Mouse (Mus musculus) forebrain, embryonic 16.5 days (tissue): ENCODE data around the gene Marveld3. TPM values are rescaled to one million over a fixed set of nuclear protein-coding genes. Genes with fewer than 3 reads are reported as not detected.

Source experiments
- ATAC-seq: fragments of 200-750 bp; cut with Nextera tagmentation; 2 replicates; pipeline ENCODE4 v1.8.0; 2017; ENCODE audit warnings: mild to moderate bottlenecking, moderate library complexity
- H3K27ac ChIP-seq: fragments of 300-500 bp; sonication (generic); 2 replicates; pipeline ENCODE4 v1.5.1; 2014; ENCODE audit warnings: low read length, control low read depth
- H3K27me3 ChIP-seq: fragments of 300-500 bp; sonication (generic); replicated peaks from 2 replicates; pipeline ENCODE4 v1.6.1; 2014; ENCODE audit warnings: low read length; ENCODE audit not compliant: control insufficient read depth, insufficient read depth
- H3K36me3 ChIP-seq: fragments of 300-500 bp; sonication (generic); 2 replicates; pipeline ENCODE4 v1.6.1; 2014; ENCODE audit not compliant: control insufficient read depth, insufficient read depth
- H3K4me1 ChIP-seq: fragments of 300-500 bp; sonication (generic); replicated peaks from 2 replicates; pipeline ENCODE4 v1.6.1; 2014; ENCODE audit warnings: low read length; ENCODE audit not compliant: control insufficient read depth, insufficient read depth
- H3K4me2 ChIP-seq: fragments of 300-500 bp; sonication (generic); 2 replicates; pipeline ENCODE4 v1.6.1; 2014; ENCODE audit warnings: mild to moderate bottlenecking, low read length, control low read depth
- H3K4me3 ChIP-seq: fragments of 300-500 bp; sonication (generic); replicated peaks from 2 replicates; pipeline ENCODE4 v1.5.1; 2014; ENCODE audit warnings: mild to moderate bottlenecking, low read length, control low read depth
- H3K9ac ChIP-seq: fragments of 300-500 bp; sonication (generic); replicated peaks from 2 replicates; pipeline ENCODE4 v1.6.1; 2014; ENCODE audit warnings: low read depth, low read length, control low read depth
- H3K9me3 ChIP-seq: fragments of 300-500 bp; sonication (generic); 2 replicates; pipeline ENCODE4 v1.6.1; 2016; ENCODE audit warnings: low read length; ENCODE audit not compliant: control insufficient read depth
- WGBS: fragments of 180-500 bp; shearing (Covaris S2); extraction: QIAGEN DNeasy Blood & Tissue Kit; methylation state at CpG from one replicate; pipeline ENCODE4 v1.1.7; 2014; 5-methylcytosine and 5-hydroxymethylcytosine counted together
- polyA plus RNA-seq: library from polyadenylated mRNA; unstranded; fragments of >200 nt; fragmentation: Nextera tagmentation; extraction: Ambion mirVana; gene quantifications from 2 replicates; pipeline ENCODE4 v1.2.1, GENCODE M21; 2015

Marveld3 gene
- polyA plus RNA-seq, 1 experiment from 2014 or later: 1.1 TPM

DNA sequence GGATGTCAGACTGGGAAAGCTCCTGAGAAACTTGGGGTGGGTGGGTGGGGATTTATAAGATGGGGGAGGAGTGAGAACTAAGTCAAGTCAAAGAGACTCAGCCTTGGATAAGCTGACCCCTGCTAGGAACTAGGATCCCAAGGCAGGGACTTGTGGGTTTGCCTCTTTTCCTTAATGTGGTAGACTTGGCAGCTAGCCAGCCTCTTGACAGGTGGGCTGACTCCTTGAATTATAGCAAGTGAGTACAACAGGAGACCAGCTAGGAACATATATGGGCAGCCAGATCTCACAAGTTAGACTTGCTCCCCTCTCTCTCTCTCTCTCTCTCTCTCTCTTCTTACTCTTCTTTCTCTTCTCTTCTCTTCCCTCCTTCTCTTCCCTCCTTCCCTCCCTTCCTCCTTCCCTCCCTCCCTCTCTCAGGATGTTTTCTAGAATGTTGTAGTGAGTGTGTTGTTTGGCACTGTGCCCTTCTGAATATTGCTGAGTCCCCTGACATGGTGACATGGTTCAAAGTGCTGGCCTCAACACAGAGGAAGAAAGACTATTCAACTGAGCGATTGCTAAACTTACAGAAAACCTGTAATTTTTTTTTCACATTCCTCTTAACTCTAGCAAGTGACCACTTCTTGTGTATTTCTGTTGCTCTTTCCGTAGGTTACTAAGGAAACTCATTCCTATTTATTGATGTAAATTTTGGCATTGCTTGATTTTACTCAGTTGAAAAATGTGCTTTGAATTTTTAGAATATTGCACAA lies 20.2 kb downstream of the Marveld3 start:
- Histone ChIP-seq H3K4me1 (no peaks in the 10 kb centered on the region), H3K9ac (no peak overlapping the region), H3K36me3 (peaks cover 19% of the 10 kb centered on the region), H3K27ac (no peak overlapping the region), H3K9me3 (no peaks in the 10 kb centered on the region), H3K27me3 (no peaks in the 10 kb centered on the region), H3K4me2 (no peak overlapping the region), H3K4me3 (no peak overlapping the region)
- 81% methylated on average over 2 of the region's 2 CpGs for WGBS
- no peak for ATAC-seq

DNA sequence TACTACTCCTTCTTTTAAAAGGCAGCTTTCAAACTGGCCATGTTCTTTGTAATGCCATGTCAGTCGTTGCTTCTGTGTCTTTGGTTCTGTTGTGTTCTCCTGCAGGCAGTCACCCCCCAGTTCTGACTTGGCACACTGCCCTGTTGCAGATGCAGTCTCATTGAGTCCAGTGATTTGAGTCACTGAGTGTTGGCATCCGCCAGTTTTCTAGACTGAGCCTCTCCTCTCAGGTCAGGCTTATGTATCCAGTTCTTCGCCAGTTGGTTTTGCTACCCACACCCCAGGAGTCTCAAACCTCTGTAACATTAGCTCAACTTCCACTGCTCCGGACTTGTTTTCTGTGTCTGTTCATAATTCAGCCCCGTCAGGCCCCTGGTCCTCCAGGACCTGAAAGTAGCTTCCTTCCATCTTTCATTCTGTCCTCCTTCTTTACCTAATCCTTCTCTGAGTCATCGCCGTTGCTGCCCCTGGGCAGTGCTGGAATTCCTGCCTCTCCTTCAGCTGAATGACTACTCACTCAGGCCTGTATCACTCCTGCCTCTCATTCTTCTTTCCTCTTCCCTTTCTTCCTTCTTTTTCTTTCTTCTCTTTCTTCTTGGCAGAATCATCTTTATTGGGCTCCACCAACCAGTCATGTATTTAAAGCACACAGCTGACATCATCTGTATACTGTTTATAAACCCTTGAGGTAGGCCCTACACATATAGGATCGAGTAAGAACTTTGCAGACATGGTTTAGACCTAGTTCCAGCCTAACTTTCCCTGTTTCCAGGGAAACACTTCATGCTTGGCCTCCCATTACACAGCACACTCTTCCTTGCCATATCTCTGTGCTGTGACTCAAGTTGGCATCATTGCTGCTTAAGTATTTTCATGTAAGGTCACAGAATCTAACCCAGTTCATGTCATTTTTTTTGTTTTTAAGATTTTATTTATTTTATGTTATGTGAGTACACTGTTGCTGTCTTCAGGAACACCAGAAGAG lies 41.3 kb downstream of the Marveld3 start:
- H3K27ac ChIP-seq: no peak overlapping the region
- WGBS: 77% methylated on average over 8 of the region's 8 CpGs
- peaks cover 5% of the 10 kb centered on the region; the same call in 1 of the 2 replicates for H3K4me1 ChIP-seq
- ATAC-seq: no peak
- no peaks in the 10 kb centered on the region for H3K27me3 ChIP-seq
- no peak overlapping the region for H3K9ac ChIP-seq
- peaks cover under 1% of the 10 kb centered on the region for H3K36me3 ChIP-seq
- no peak overlapping the region for H3K4me2 ChIP-seq
- no peaks in the 10 kb centered on the region for H3K9me3 ChIP-seq
- H3K4me3 ChIP-seq: no peak overlapping the region

DNA sequence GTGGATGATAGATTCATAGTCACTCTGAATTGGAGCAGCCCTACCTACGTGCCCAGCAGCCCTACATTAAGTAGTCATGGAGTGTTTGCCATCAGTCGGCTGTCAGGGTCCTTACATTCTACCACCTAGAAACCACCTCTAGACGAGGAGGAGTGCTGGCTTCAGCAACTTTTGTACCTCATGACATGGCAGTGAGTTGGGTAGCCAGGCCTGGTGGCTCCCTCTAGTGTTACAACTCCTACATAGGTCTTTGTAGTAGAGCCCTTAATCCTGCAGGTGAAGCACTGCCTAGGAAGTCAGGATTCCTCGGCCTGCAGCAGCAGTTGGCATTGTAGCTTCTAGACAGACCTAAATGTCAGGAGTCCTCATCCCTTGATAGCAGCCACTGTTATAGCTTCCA lies 44.7 kb downstream of the Marveld3 start:
- H3K4me3 ChIP-seq: no peak overlapping the region
- H3K9ac ChIP-seq: no peak overlapping the region
- H3K4me2 ChIP-seq: no peak overlapping the region
- H3K36me3 ChIP-seq: peaks cover under 1% of the 10 kb centered on the region
- 50% methylated on average over 4 of the region's 4 CpGs for WGBS
- no peaks in the 10 kb centered on the region for H3K27me3 ChIP-seq
- H3K27ac ChIP-seq: no peak overlapping the region
- H3K9me3 ChIP-seq: no peaks in the 10 kb centered on the region
- no peak for ATAC-seq
- H3K4me1 ChIP-seq: peaks cover 5% of the 10 kb centered on the region; the same call in 1 of the 2 replicates

DNA sequence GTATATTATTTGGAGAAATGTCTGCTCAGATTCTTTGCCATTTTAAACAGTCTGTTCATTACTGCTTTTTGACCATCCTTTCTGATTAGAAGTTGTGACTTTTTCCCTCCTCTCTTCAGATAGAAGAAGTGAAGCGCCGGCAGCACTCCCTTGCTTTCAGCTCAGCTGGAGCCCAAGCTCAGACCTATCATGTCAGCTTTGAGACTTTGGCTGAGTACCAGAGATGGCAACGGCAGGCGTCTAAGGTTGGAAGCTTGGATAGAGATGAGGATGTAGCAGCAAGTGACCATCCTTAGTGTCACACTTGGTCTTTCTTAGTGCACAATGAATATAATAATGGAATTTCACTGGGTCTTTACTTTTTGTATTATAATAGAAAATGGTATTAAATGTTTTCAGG lies 54.6 kb downstream of the Marveld3 start:
- no peak overlapping the region for H3K4me3 ChIP-seq
- 0 out of 2 replicates have a peak overlapping the region, but pooled peaks have one; percentile 37 for H3K27ac ChIP-seq
- no peaks in the 10 kb centered on the region for H3K27me3 ChIP-seq
- H3K9ac ChIP-seq: no peak overlapping the region
- WGBS: 90% methylated on average over 4 of the region's 4 CpGs
- no peak overlapping the region for H3K4me2 ChIP-seq
- H3K36me3 ChIP-seq: peaks cover 10% of the 10 kb centered on the region; the same call in 1 of the 2 replicates
- H3K4me1 ChIP-seq: peaks cover 16% of the 10 kb centered on the region
- no peak for ATAC-seq
- no peaks in the 10 kb centered on the region for H3K9me3 ChIP-seq

DNA sequence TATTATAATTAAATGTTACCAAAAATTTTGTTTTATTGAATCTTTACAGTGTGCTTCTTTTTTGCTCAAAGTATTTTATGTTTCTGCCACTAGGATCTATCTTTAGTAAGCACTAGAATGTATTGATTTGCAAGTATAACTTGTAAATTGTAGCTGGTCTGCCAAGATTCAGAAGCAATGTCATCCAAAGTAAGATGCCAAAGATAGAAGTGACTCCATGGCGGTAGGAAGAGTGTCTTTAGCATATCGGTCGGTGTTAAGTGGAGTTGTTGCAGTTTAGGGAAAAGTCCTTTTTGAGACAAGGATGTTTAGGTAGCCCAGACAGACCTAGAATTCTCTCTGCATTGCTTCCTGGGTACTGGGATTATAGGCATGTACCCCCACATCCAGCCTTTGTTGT lies 55.1 kb downstream of the Marveld3 start:
- no peak for ATAC-seq
- no peak overlapping the region for H3K9ac ChIP-seq
- WGBS: 77% methylated on average over 3 of the region's 3 CpGs

DNA sequence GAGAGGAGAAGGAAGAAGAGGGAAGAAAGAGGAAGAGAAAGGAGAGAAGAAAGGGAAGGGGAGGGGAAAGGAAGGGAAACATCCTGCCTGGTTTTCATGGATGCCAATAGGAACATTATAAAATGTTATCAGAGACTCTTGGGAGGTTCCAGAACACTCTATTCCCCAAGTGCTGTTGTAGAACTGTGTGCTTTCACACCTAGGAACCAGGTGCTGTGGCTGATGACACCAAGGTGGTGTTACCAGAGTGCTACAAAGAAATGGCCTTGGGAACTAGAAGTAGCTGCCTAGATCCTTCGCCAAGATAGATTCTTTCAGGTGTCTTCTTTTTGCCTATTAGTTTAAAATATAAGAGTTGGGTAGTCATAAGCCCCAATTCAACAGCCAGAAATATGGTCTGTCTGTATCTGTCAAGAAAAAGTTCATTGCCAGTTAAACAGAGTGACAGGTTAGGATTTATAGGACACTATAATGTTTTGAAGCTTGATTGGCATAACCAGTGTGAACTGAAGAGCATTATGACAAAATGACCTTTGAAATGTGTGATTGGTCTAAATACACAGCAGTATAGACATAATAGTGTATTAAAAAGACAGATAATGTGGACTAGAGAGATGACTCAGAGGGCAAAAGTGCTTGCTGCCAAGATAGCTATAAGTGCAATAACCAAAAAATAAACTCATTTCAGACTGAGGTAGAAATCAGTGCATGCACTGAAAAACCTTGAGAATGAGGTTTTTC lies 56.9 kb downstream of the Marveld3 start:
- no peak for ATAC-seq
- no peak overlapping the region for H3K4me3 ChIP-seq
- H3K27me3 ChIP-seq: no peaks in the 10 kb centered on the region
- no peak overlapping the region; the same call in 1 of the 2 replicates for H3K27ac ChIP-seq
- no peak overlapping the region for H3K9ac ChIP-seq
- no peaks in the 10 kb centered on the region for H3K9me3 ChIP-seq
- peaks cover 5% of the 10 kb centered on the region; the same call in 1 of the 2 replicates for H3K36me3 ChIP-seq
- WGBS: 95% methylated on average over 1 of the region's 1 CpGs
- H3K4me1 ChIP-seq: peaks cover 16% of the 10 kb centered on the region
- H3K4me2 ChIP-seq: no peak overlapping the region

More for the DNA sequence above, 55.1 kb downstream of the Marveld3 start:
- H3K27ac ChIP-seq: 0 out of 2 replicates have a peak overlapping the region, but pooled peaks have one; percentile 37
- H3K4me1 ChIP-seq: peaks cover 16% of the 10 kb centered on the region
- no peak overlapping the region for H3K4me3 ChIP-seq
- no peaks in the 10 kb centered on the region for H3K9me3 ChIP-seq
- no peaks in the 10 kb centered on the region for H3K27me3 ChIP-seq
- H3K4me2 ChIP-seq: no peak overlapping the region
- peaks cover 7% of the 10 kb centered on the region; the same call in 1 of the 2 replicates for H3K36me3 ChIP-seq

DNA sequence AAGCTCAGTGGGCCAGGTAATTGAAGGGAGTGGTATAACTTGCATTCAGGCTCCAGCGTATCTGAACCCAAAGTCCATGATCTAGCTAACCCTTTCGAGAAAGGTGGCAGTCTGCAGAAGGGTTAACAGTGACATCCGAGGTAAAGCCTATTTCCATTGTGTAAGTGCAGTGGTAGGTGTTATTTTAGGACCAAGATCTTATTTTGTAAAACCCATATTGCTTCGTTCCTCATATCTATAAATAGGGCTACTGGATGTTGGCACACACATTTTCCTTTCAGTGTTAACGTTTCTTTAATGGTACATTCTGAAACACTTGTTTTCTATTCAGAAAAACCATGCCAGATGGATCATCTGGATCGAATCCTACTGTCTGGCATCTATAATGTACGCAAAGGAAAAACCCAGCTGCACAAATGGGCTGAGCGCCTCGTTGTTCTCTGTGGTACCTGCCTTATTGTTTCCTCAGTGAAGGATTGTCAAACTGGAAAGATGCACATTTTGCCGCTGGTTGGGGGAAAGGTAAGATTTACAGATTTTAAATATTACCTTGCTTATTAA lies 58.0 kb downstream of the Marveld3 start:
- Histone ChIP-seq H3K36me3 (no peaks in the 10 kb centered on the region; the same call in 1 of the 2 replicates), H3K4me3 (no peak overlapping the region), H3K9ac (no peak overlapping the region), H3K9me3 (no peaks in the 10 kb centered on the region), H3K27ac (peak overlapping the region; percentile 75), H3K4me2 (no peak overlapping the region), H3K4me1 (peaks cover 16% of the 10 kb centered on the region), H3K27me3 (no peaks in the 10 kb centered on the region)
- WGBS: 65% methylated on average over 10 of the region's 10 CpGs
- ATAC-seq: peak; percentile 57; the same call in 1 of the 2 replicates

DNA sequence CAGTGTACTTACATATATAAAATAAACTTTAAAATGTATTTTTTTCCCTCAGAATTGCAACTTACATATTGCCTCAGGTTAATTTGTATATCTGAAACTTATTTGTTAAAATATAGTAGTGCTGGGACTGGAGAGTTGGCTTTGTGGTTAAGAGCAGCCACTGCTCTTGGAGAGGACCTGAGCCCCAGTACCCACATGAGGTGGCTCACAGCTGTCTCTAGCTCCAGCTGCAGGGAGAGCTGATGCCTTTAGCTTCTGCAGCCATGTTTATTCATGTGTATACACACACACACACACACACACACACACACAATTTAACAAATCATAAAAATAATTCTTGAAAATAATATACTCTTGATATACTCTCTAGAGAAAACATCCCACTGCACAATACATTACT lies 59.6 kb downstream of the Marveld3 start:
- Histone ChIP-seq H3K27ac (no peak overlapping the region), H3K4me2 (no peak overlapping the region), H3K27me3 (no peaks in the 10 kb centered on the region), H3K9me3 (no peaks in the 10 kb centered on the region), H3K36me3 (no peaks in the 10 kb centered on the region), H3K4me3 (no peak overlapping the region), H3K4me1 (peaks cover 16% of the 10 kb centered on the region), H3K9ac (no peak overlapping the region)
- no peak for ATAC-seq
